Mouse (Mus musculus) myocyte (in vitro differentiated cells): ENCODE results near the gene Polr3k.

Source experiments
- CEBPB ChIP-seq: IDR thresholded peaks from 2 replicates; pipeline ENCODE4 v1.6.1; 2011; ENCODE audit warnings: mild to moderate bottlenecking, moderate library complexity; ENCODE audit not compliant: poor library complexity, insufficient read depth, severe bottlenecking
- E2F4 ChIP-seq: IDR thresholded peaks from one replicate; pipeline ENCODE4 v1.6.1; 2011; ENCODE audit warnings: mild to moderate bottlenecking, control low read depth, moderate library complexity; ENCODE audit not compliant: insufficient read depth
- MAX ChIP-seq: IDR thresholded peaks from one replicate; pipeline ENCODE4 v1.6.1; 2011; ENCODE audit warnings: low read depth, mild to moderate bottlenecking, control low read depth
- MYOD1 ChIP-seq, 3 experiments: IDR thresholded peaks; one replicate each; pipeline ENCODE4 v1.6.1; 2011; ENCODE audit warnings: control low read depth in 2 of 3, low read depth in 2 of 3, mild to moderate bottlenecking in 2 of 3, moderate library complexity in 1 of 3; ENCODE audit not compliant: insufficient read length in 2 of 3, control insufficient read depth in 1 of 3
- MYOG ChIP-seq, 3 experiments: IDR thresholded peaks; one replicate each; pipeline ENCODE4 v1.6.1; 2011; ENCODE audit warnings: control low read depth in 2 of 3, low read depth in 2 of 3, mild to moderate bottlenecking in 2 of 3; ENCODE audit not compliant: insufficient read length in 2 of 3, control insufficient read depth in 1 of 3, insufficient read depth in 1 of 3
- POLR2A ChIP-seq: IDR thresholded peaks from one replicate; pipeline ENCODE4 v1.6.1; 2011; ENCODE audit warnings: low read depth, mild to moderate bottlenecking, control low read depth, moderate library complexity; ENCODE audit not compliant: insufficient read length
- POLR2AphosphoS2 ChIP-seq: IDR thresholded peaks from one replicate; pipeline ENCODE4 v1.6.1; 2011; ENCODE audit warnings: low read depth, control low read depth; ENCODE audit not compliant: insufficient read length
- REST ChIP-seq: IDR thresholded peaks from one replicate; pipeline ENCODE4 v1.6.1; 2011; ENCODE audit warnings: mild to moderate bottlenecking, control low read depth, moderate library complexity; ENCODE audit not compliant: insufficient read depth, insufficient read length
- SRF ChIP-seq: IDR thresholded peaks from one replicate; pipeline ENCODE4 v1.6.1; 2011; ENCODE audit warnings: low read depth; ENCODE audit not compliant: control insufficient read depth, insufficient read length
- TCF12 ChIP-seq: IDR thresholded peaks from one replicate; pipeline ENCODE4 v1.6.1; 2011; ENCODE audit warnings: mild to moderate bottlenecking, control low read depth; ENCODE audit not compliant: poor library complexity, insufficient read depth, severe bottlenecking
- TCF3 ChIP-seq: IDR thresholded peaks from one replicate; pipeline ENCODE4 v1.6.1; 2011; ENCODE audit warnings: low read depth, control low read depth; ENCODE audit not compliant: insufficient read length
- USF1 ChIP-seq: IDR thresholded peaks from one replicate; pipeline ENCODE4 v1.6.1; 2011; ENCODE audit warnings: low read depth, mild to moderate bottlenecking, control low read depth, moderate library complexity

- TF ChIP-seq POLR2A (no peak), MYOG (IDR thresholded peaks at IDR 0.05; ENCODE audit: control insufficient read depth in 1 of 3, insufficient read depth in 1 of 3, insufficient read length in 2 of 3, low read depth in 2 of 3) (no peak), POLR2AphosphoS2 (no peak), MAX (no peak), USF1 (no peak), E2F4 (no peak), CEBPB (no peak), MYOD1 (IDR thresholded peaks at IDR 0.05; ENCODE audit: control insufficient read depth in 1 of 3, insufficient read length in 2 of 3, low read depth in 2 of 3) (no peak), TCF12 (no peak), TCF3 (no peak), REST (no peak), SRF (no peak)
Observed at GRCm38 (mm10) chr2:181878903-181879302, 14.8 kb downstream of the Polr3k start.
